Mouse (Mus musculus) heart, postnatal 14 days (tissue): ENCODE measurements around the gene Zfp423. TPM values are rescaled to one million over a fixed set of nuclear protein-coding genes. Genes with fewer than 3 reads are reported as not detected.

Source experiments
- DNase-seq, 2 experiments: peaks; one replicate each; pipeline ENCODE4 v3.0.0; 2021 to 2022
- intact Hi-C: fragments of 180-260 bp; cut with DNase I; formaldehyde crosslinking; loops from one replicate; pipeline ENCODE4 v1.15.1; 2025
- total RNA-seq, 2 experiments: library from RNA; stranded (reverse); gene quantifications; 2 replicates each; pipeline ENCODE4 v1.2.3; 2021

The Zfp423 gene
- total RNA-seq, 2 experiments from 2014 or later, result 8.0 to 8.5 TPM

- DNase-seq, result no peak
- intact Hi-C loops, result loop anchor here (5.0 kb wide), 2 partner anchors 39 to 64 kb away; no protein-coding TSS in a partner anchor
These were observed 3.4 kb downstream of the Zfp423 start for GRCm38 (mm10) chr8:87956001-87956400.

- intact Hi-C loops, result no loop called here
- DNase-seq, result no peak
These were observed 5.9 kb downstream of the Zfp423 start for GRCm38 (mm10) chr8:87953473-87953872.

- intact Hi-C loops, result no loop called here
- DNase-seq, result no peak
These were observed 7.1 kb downstream of the Zfp423 start for GRCm38 (mm10) chr8:87952298-87952697.

GRCm38 (mm10) chr8:87944225-87944934, 15.0 kb downstream of the Zfp423 start:
- intact Hi-C loops, result no loop called here
- DNase-seq, result no peak

GRCm38 (mm10) chr8:87943651-87944091, 15.7 kb downstream of the Zfp423 start:
- intact Hi-C loops, result no loop called here
- peak in 1 of 2 experiments; percentile 19 for DNase-seq

- intact Hi-C loops, result no loop called here
- DNase-seq, result no peak
These were observed 18.7 kb downstream of the Zfp423 start for GRCm38 (mm10) chr8:87940646-87941045.

- intact Hi-C loops, result no loop called here
- DNase-seq, result no peak
These were observed 20.0 kb downstream of the Zfp423 start for GRCm38 (mm10) chr8:87939308-87939936.

GRCm38 (mm10) chr8:87938351-87939232, 20.8 kb downstream of the Zfp423 start:
- intact Hi-C loops, result no loop called here
- peak; percentile 61 to 69 for DNase-seq

- DNase-seq, result no peak
- intact Hi-C loops, result no loop called here
These were observed 22.2 kb downstream of the Zfp423 start for GRCm38 (mm10) chr8:87937211-87937610.

- DNase-seq, result no peak
- intact Hi-C loops, result no loop called here
These were observed 24.2 kb downstream of the Zfp423 start for GRCm38 (mm10) chr8:87935088-87935680.

GRCm38 (mm10) chr8:87934175-87934574, 25.2 kb downstream of the Zfp423 start:
- DNase-seq, result no peak
- intact Hi-C loops, result no loop called here

GRCm38 (mm10) chr8:87933752-87934151, 25.6 kb downstream of the Zfp423 start:
- DNase-seq, result no peak
- intact Hi-C loops, result no loop called here

GRCm38 (mm10) chr8:87928857-87929256, 30.5 kb downstream of the Zfp423 start:
- DNase-seq, result no peak
- intact Hi-C loops, result no loop called here

- no peak for DNase-seq
- intact Hi-C loops, result no loop called here
These were observed 32.2 kb downstream of the Zfp423 start for GRCm38 (mm10) chr8:87927034-87927830.

- no peak for DNase-seq
- intact Hi-C loops, result no loop called here
These were observed 33.1 kb downstream of the Zfp423 start for GRCm38 (mm10) chr8:87926098-87926890.

- DNase-seq, result no peak
These were observed 36.5 kb downstream of the Zfp423 start for GRCm38 (mm10) chr8:87922936-87923335.

GRCm38 (mm10) chr8:87922446-87922845, 36.9 kb downstream of the Zfp423 start:
- DNase-seq, result no peak
- intact Hi-C loops, result no loop called here

More at GRCm38 (mm10) chr8:87922936-87923335, 36.5 kb downstream of the Zfp423 start:
- intact Hi-C loops, result no loop called here

GRCm38 (mm10) chr8:87918004-87918403, 41.4 kb downstream of the Zfp423 start:
- intact Hi-C loops, result loop anchor here (5.0 kb wide), 1 partner anchor 39 kb away; the partner anchor contains the start of gene Zfp423
- peak; percentile 35 to 38 for DNase-seq

- peak; percentile 54 to 69 for DNase-seq
- intact Hi-C loops, result loop anchor here (5.0 kb wide), 1 partner anchor 42 kb away; the partner anchor contains the start of gene Zfp423
These were observed 43.6 kb downstream of the Zfp423 start for GRCm38 (mm10) chr8:87915763-87916162.
